ENCODE assay signal across 19 mouse cellular contexts in the genomic region with DNA sequence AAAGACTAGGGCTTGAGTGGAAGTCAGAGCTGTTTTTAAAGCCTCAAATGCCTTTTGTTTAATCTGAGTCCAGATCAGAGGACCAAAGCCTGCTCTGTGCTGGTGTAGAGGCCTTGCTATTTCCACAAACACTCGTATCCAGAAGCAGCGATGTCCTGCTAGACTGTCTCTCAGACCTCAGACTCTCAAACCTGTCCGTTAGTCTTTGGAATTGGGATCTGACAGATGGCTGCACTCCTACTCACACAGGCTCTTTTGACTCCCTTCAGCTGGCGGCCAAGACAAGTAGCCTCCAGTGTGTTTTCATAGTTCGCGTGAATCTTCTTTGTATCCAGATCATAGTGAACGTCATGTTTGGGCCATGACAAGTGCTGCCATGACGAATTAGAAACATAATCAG. TPM values are rescaled to one million over a fixed set of nuclear protein-coding genes. Genes with fewer than 3 reads are reported as not detected.
"Had no signal": no experiment of that assay in that cellular context is flagged by ENCODE, and none has a peak within 500 bp of the region (broad histone marks: within the 10 kb centered on the region; RNA-seq: fewer than 3 reads in every experiment).

No protein-coding gene starts in this region.

- DNase-seq: gastrocnemius, postnatal 14 days; gastrocnemius, postnatal 36 days; heart, adult 2 months; heart, postnatal 14 days; heart, postnatal 36 days; kidney, adult 11 months; kidney, adult 2 months; kidney, adult 9 months; kidney, postnatal 14 days; kidney, postnatal 36 days; layer of hippocampus, adult 9-11 months; layer of hippocampus, postnatal 36 days had no signal

- ATAC-seq: hindbrain, postnatal 0 days; intestine, embryonic 16.5 days; liver, embryonic 12.5 days had no signal

RNA-seq across cellular contexts. Expression of a gene that starts 39.7 kb away (rescaled TPM):
- total RNA-seq: gastrocnemius, adult 18-20 months; gastrocnemius, adult 8-10 months; gastrocnemius, postnatal 14 days; gastrocnemius, postnatal 36 days; heart, adult 2 months; heart, postnatal 14 days; heart, postnatal 36 days; layer of hippocampus, adult 18-20 months; layer of hippocampus, postnatal 14 days; layer of hippocampus, postnatal 36 days had no signal
